ENCODE assay signal across 10 mouse cellular contexts in the genomic region with DNA sequence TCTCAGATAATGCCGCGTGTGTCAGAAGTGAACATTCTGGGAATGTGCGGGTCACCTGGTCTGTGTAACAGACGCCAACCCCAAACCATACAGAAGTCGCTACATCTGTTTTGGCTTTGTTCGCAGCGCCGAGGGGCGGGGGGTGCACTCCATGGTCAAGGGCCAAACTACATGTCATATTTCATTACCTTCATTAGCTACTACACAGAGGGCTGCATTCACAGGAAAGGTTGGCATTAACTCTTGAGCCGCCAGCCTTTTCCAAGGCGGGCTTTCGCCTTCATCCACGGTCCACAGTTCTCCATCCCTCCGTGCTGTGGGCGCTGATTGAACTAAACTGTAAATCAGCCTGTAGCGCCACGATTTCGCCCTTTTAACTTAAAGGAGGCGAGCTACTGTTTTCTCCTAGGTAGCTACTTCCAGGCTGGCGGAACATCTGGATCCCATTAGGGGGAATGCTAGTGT.
DNase-seq lines count a peak whose midpoint lies in the region; ATAC-seq and TF ChIP-seq lines count a peak whose summit lies in the region.
"Had no signal": no experiment of that assay in that cellular context is flagged by ENCODE, and none has a peak within 500 bp of the region (broad histone marks: within the 10 kb centered on the region; RNA-seq: fewer than 3 reads in every experiment).

No protein-coding gene starts in this region.

- 31% methylated on average over 20 of the region's 20 CpGs for WGBS in heart, embryonic 13.5 days
- WGBS in hindbrain, embryonic 11.5 days, result 42% methylated on average over 20 of the region's 20 CpGs
- 60% methylated on average over 20 of the region's 20 CpGs for WGBS in midbrain, postnatal 0 days

- peak overlapping the region; percentile 68 for H3K4me2 ChIP-seq in heart, embryonic 13.5 days
- 0 out of 2 replicates have a peak overlapping the region, but pooled peaks have one; percentile 15 for H3K4me2 ChIP-seq in hindbrain, embryonic 11.5 days (replicated peaks; ENCODE audit: low read depth, low read length)
- H3K4me2 ChIP-seq in midbrain, postnatal 0 days (ENCODE audit: low read depth, low read length, poor library complexity, severe bottlenecking), result peak overlapping the region; percentile 29

- H3K27ac ChIP-seq in heart, embryonic 13.5 days (replicated peaks), result no peak overlapping the region
- H3K27ac ChIP-seq in hindbrain, embryonic 11.5 days (ENCODE audit: low read depth, low read length), result no peak overlapping the region
- no peak overlapping the region for H3K27ac ChIP-seq in midbrain, postnatal 0 days (ENCODE audit: low read depth, low read length)

- no peak for ATAC-seq in heart, embryonic 13.5 days (ENCODE audit: extremely low read depth, insufficient number of reproducible peaks, low FRiP score, low TSS enrichment)
- ATAC-seq in hindbrain, embryonic 11.5 days (ENCODE audit: low FRiP score), result no peak
- no peak for ATAC-seq in midbrain, postnatal 0 days (ENCODE audit: low FRiP score)
- ATAC-seq: Patski had no signal

- peak overlapping the region; percentile 38 for H3K4me3 ChIP-seq in heart, embryonic 13.5 days
- no peak overlapping the region for H3K4me3 ChIP-seq in hindbrain, embryonic 11.5 days (ENCODE audit: low read depth, low read length)
- no peak overlapping the region for H3K4me3 ChIP-seq in midbrain, postnatal 0 days (ENCODE audit: low read depth, low read length)

- H3K36me3 ChIP-seq in heart, embryonic 13.5 days, result no peaks in the 10 kb centered on the region
- no peaks in the 10 kb centered on the region for H3K36me3 ChIP-seq in hindbrain, embryonic 11.5 days (ENCODE audit: control insufficient read depth, insufficient read depth, low read length)
- H3K36me3 ChIP-seq in midbrain, postnatal 0 days (ENCODE audit: insufficient read depth, low read length), result no peaks in the 10 kb centered on the region

- DNase-seq in heart, adult 18-20 months, result no peak
- DNase-seq in ZHBTc4 (ENCODE audit: low read depth, low spot score), result peak; percentile 14
- peak; percentile 58 for DNase-seq in hindbrain, embryonic 11.5 days (ENCODE audit: low spot score)
- no peak for DNase-seq in midbrain, postnatal 0 days (ENCODE audit: low spot score)
- DNase-seq in ovary, adult 18-20 months (ENCODE audit: low spot score), result no peak
- DNase-seq in ovary, postnatal 10 days (ENCODE audit: low spot score), result no peak
- DNase-seq in spleen, postnatal 14 days (ENCODE audit: low spot score in 2 of 2), result no peak
- DNase-seq: cerebellum, postnatal 25 days had no signal

- peaks cover 12% of the 10 kb centered on the region for H3K4me1 ChIP-seq in heart, embryonic 13.5 days
- no peaks in the 10 kb centered on the region for H3K4me1 ChIP-seq in hindbrain, embryonic 11.5 days (replicated peaks; ENCODE audit: control insufficient read depth, insufficient read depth, low read length)
- H3K4me1 ChIP-seq in midbrain, postnatal 0 days (ENCODE audit: insufficient read depth, low read length), result no peaks in the 10 kb centered on the region

- TF ChIP-seq CTCF in midbrain, postnatal 0 days (IDR thresholded peaks at IDR 0.05), result no peak

- H3K9me3 ChIP-seq in heart, embryonic 13.5 days, result no peaks in the 10 kb centered on the region
- H3K9me3 ChIP-seq in hindbrain, embryonic 11.5 days (ENCODE audit: control insufficient read depth, low read length), result no peaks in the 10 kb centered on the region
- no peaks in the 10 kb centered on the region for H3K9me3 ChIP-seq in midbrain, postnatal 0 days (ENCODE audit: low read length)

- H3K27me3 ChIP-seq in heart, embryonic 13.5 days (replicated peaks), result 0 out of 2 replicates have a peak, but pooled peaks cover 2% of the 10 kb centered on the region
- H3K27me3 ChIP-seq in hindbrain, embryonic 11.5 days (ENCODE audit: control insufficient read depth, insufficient read depth, low read length), result no peaks in the 10 kb centered on the region
- H3K27me3 ChIP-seq in midbrain, postnatal 0 days (ENCODE audit: insufficient read depth, low read length), result no peaks in the 10 kb centered on the region

- H3K9ac ChIP-seq in heart, embryonic 13.5 days, result peak overlapping the region; percentile 28
- H3K9ac ChIP-seq in hindbrain, embryonic 11.5 days (ENCODE audit: low read depth, low read length), result no peak overlapping the region
- H3K9ac ChIP-seq in midbrain, postnatal 0 days (replicated peaks; ENCODE audit: low read length, poor library complexity, severe bottlenecking), result no peak overlapping the region

Comparison
In these comparisons a context has a peak if more than half of its experiments do, and no peak if none do; other contexts are left out.
1. H3K4me2 ChIP-seq: peak in every context shown above with its lines; median percentile 68 in heart, embryonic 13.5 days; 29 in midbrain, postnatal 0 days; 15 in hindbrain, embryonic 11.5 days.
2. DNase-seq: peak in ZHBTc4 (single experiment) and hindbrain, embryonic 11.5 days (single experiment); none in heart, adult 18-20 months (0 of 2), midbrain, postnatal 0 days (single experiment), ovary, adult 18-20 months (single experiment), ovary, postnatal 10 days (single experiment) and spleen, postnatal 14 days (0 of 2).